Mouse (Mus musculus): Measurements from ENCODE around the gene Ngb.

DNA sequence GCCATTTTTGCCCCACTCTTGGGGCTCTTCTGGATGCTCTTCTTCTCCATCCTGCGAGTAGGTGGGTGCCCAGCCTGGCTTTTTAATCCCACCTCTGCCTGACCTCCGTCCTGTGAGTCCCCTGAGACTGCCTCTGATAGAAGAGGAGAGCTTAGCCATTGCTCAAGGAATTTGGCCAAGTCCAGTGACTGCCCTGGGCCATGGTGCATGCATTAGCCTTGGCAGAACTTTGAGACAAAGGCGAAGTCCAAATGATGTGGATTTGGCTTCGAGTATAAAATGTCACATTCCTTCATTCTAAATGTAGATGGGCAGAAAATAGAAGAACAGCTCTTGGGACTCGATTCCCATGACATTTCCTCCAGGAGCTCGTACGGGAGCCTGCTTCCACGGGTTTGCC is 19.5 kb downstream of the Ngb start:
- TF ChIP-seq CTCF (IDR thresholded peaks at IDR 0.05; ENCODE audit: extremely low read depth, insufficient read depth, insufficient read length, insufficient replicate concordance) (no peak), POLR2A (IDR thresholded peaks at IDR 0.05; ENCODE audit: low read depth, low read length) (no peak)
